Mouse (Mus musculus) kidney, adult 8-10 months (tissue): ENCODE data around the gene Olfr92.

ENCODE experiments used
- DNase-seq, 2 experiments: peaks; one replicate each; pipeline ENCODE4 v3.0.0; 2022

The Olfr92 gene

GRCm38 (mm10) chr17:37061435-37061834 is 58.5 kb downstream of the Olfr92 start:
- DNase-seq: no peak
